Mouse (Mus musculus) brain, embryonic 14.5 days (tissue): ENCODE data around the gene Palld.

Source experiments
- CTCF ChIP-seq: fragments of 200-500 bp; IDR thresholded peaks from 2 replicates; pipeline ENCODE4 v1.5.1; 2012; ENCODE audit warnings: inconsistent platforms, mild to moderate bottlenecking, moderate library complexity, borderline replicate concordance; ENCODE audit not compliant: insufficient read depth, insufficient read length; ENCODE audit errors: extremely low read depth
- POLR2A ChIP-seq: fragments of 200-500 bp; IDR thresholded peaks from 2 replicates; pipeline ENCODE4 v1.6.1; 2012; ENCODE audit warnings: mild to moderate bottlenecking, inconsistent platforms, borderline replicate concordance; ENCODE audit not compliant: poor library complexity, insufficient read depth, insufficient read length, severe bottlenecking; ENCODE audit errors: extremely low read depth

DNA sequence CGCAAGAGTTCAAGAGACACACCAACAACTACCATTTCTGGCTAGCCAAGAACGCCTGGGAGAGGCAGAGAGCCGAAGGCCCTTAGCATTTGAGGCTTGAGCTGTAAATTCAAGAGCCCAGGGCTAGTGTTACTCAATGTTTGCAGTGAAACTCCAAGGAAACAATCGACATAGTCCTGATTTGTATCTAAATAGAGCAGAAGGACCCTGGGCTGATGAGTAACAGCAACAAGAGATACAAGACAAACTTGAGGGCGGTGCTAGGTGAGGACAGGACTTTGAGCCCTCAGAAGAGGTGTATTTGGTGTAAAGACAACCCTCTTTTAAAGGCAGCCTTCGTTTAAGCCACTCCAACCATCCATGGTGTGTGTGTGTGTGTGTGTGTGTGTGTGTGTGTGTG, 290.7 kb downstream of the Palld start:
- no peak for TF ChIP-seq POLR2A
- no peak for TF ChIP-seq CTCF
